Mouse (Mus musculus) cerebellum, adult 2 months (tissue): ENCODE measurements around the gene Zc3h7a.

ENCODE experiments used
- CTCF ChIP-seq: fragments of 200-500 bp; IDR thresholded peaks from 2 replicates; pipeline ENCODE4 v1.5.1; 2011; ENCODE audit warnings: low read depth, mild to moderate bottlenecking, control low read depth, low read length, moderate library complexity, borderline replicate concordance; ENCODE audit not compliant: insufficient read depth
- POLR2A ChIP-seq: fragments of 200-500 bp; IDR thresholded peaks from 2 replicates; pipeline ENCODE4 v1.6.1; 2011; ENCODE audit warnings: low read length, control low read depth, borderline replicate concordance; ENCODE audit not compliant: insufficient read depth

DNA sequence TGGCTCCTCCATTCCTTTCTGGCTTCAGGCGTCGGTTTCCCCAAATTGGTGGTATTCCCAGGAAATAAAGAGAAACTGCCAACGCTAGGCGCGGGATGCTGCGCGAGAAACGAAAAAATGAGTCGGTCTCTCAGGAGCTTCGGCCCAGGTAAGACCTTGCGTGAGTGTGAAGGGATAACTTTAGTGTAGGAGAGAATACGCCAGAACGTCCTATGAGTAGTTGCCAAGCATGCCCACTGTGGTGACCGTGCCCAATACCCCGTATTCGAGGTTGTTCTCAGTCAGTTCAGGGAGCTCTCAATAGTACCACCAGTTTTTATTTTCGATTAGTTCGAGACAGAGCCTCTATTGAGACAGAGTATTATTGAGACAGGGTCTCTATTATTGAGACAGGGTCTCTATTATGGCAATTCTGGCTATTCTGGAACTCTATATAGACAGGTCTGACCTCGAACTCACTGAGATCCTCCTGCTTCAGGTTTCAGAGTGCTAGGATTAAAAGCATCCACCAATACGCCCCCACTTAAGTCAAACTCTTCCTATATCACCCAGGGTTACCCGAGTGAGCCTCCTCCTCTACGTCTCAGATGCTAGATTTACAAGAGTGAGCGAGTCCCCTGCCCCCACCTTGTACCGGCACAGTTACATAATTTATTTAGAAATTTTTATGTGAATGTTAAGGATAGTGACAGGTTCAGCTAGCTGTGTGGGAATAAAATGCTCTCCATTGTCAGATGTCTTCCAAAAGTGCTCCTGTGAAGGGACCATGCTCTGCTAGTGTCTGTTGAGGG lies 27.6 kb upstream of the Zc3h7a start:
- no peak for TF ChIP-seq POLR2A
- no peak for TF ChIP-seq CTCF
